Mouse (Mus musculus) hindbrain, postnatal 0 days (tissue): Measurements from ENCODE around the gene Cenps. TPM values are rescaled to one million over a fixed set of nuclear protein-coding genes. Genes with fewer than 3 reads are reported as not detected.

Experiments
- ATAC-seq: fragments of 200-750 bp; cut with Nextera tagmentation; 2 replicates; pipeline ENCODE4 v1.8.0; 2017; ENCODE audit warnings: mild to moderate bottlenecking, moderate TSS enrichment, moderate library complexity
- DNase-seq: peaks from one replicate; pipeline ENCODE4 v3.0.0-alpha.2; 2015; ENCODE audit warnings: low spot score
- H3K27ac ChIP-seq: fragments of 300-500 bp; sonication (generic); 2 replicates; pipeline ENCODE4 v1.5.1; 2014; ENCODE audit warnings: mild to moderate bottlenecking
- H3K27me3 ChIP-seq: fragments of 300-500 bp; sonication (generic); 2 replicates; pipeline ENCODE4 v1.6.1; 2014; ENCODE audit warnings: low read length, mixed read lengths; ENCODE audit not compliant: insufficient read depth
- H3K36me3 ChIP-seq: fragments of 300-500 bp; sonication (generic); 2 replicates; pipeline ENCODE4 v1.6.1; 2014; ENCODE audit warnings: low read length, mixed read lengths; ENCODE audit not compliant: insufficient read depth
- H3K4me1 ChIP-seq: fragments of 300-500 bp; sonication (generic); 2 replicates; pipeline ENCODE4 v1.6.1; 2014; ENCODE audit warnings: antibody characterized with exemption, low read length, mixed read lengths; ENCODE audit not compliant: insufficient read depth
- H3K4me2 ChIP-seq: fragments of 300-500 bp; sonication (generic); 2 replicates; pipeline ENCODE4 v1.6.1; 2014; ENCODE audit warnings: low read depth, mild to moderate bottlenecking, low read length, moderate library complexity, mixed read lengths
- H3K4me3 ChIP-seq: fragments of 300-500 bp; sonication (generic); 2 replicates; pipeline ENCODE4 v1.5.1; 2014; ENCODE audit warnings: low read length
- H3K9ac ChIP-seq: fragments of 300-500 bp; sonication (generic); replicated peaks from 2 replicates; pipeline ENCODE4 v1.6.1; 2014; ENCODE audit warnings: mild to moderate bottlenecking, low read length, moderate library complexity, mixed read lengths
- H3K9me3 ChIP-seq: fragments of 300-500 bp; sonication (generic); 2 replicates; pipeline ENCODE4 v1.6.1; 2016; ENCODE audit warnings: low read length, mixed read lengths
- CTCF ChIP-seq: IDR thresholded peaks from 2 replicates; pipeline ENCODE4 v1.5.1; 2016; ENCODE audit warnings: antibody characterized with exemption, control low read depth, low read depth
- WGBS: fragments of 180-500 bp; shearing (Covaris S2); extraction: QIAGEN DNeasy Blood & Tissue Kit; methylation state at CpG from one replicate; pipeline ENCODE4 v1.1.7; 2014; 5-methylcytosine and 5-hydroxymethylcytosine counted together
- polyA plus RNA-seq: library from polyadenylated mRNA; unstranded; fragments of >200 nt; fragmentation: Nextera tagmentation; extraction: Ambion mirVana; gene quantifications from 2 replicates; pipeline ENCODE4 v1.2.1, GENCODE M21; 2015
- total RNA-seq: library from RNA; depleted of rRNA; stranded (reverse); fragments of >200 nt; gene quantifications from 2 replicates; pipeline ENCODE4 v1.2.3, GENCODE M21; 2014; rRNA removed

Cenps gene
- total and polyA plus RNA-seq, 2 experiments from 2014 or later, result 6.5 to 17.2 TPM

DNA sequence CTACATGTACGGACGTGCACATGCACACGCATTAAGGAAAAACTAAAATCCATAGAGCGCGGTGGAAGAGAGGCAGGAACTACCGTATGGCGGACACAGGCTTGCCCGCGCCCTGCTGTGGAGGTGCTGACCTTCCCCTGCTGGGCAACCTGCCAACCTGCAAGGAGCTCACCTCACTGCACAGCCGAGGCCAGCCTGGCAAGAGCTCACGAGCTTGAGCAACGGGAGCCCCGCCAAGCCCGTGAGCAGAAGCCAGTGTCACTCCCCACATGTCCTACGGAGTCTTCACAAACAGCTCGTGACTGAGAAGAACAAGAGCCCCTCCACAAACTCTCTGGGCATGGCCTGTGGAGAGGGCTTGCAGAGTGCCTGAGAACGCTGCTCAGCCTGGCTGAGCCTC is 55.9 kb downstream of the Cenps start:
- Histone ChIP-seq H3K27ac (no peak overlapping the region), H3K4me3 (no peak overlapping the region), H3K4me2 (peak overlapping the region; percentile 31), H3K4me1 (0 out of 2 replicates have a peak, but pooled peaks cover 4% of the 10 kb centered on the region), H3K9ac (no peak overlapping the region), H3K27me3 (no peaks in the 10 kb centered on the region), H3K9me3 (no peaks in the 10 kb centered on the region), H3K36me3 (no peaks in the 10 kb centered on the region)
- DNase-seq (peak; percentile 69), ATAC-seq (peak; percentile 70)
- WGBS, result 40% methylated on average over 17 of the region's 17 CpGs
- TF ChIP-seq CTCF, result no peak

DNA sequence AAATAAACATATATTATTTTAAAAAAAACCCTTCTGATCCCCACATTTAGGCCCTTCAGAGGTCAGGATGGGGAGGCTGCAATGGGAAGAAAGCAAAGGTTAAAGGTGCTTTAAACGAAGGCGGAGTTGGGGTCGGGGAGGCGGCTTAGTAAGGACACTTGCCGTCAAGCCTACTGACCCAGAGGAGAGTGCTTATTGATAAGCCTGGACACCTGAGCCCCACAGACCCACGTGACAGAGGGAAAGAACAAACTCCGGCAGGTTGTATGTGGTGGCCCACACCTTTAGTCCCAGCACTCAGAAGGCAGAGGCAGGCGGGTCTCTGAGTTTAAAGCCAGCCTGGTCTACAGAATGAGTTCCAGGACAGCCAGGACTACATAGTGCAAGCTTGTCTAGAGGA is 57.3 kb downstream of the Cenps start:
- no peaks in the 10 kb centered on the region; the same call in 1 of the 2 replicates for H3K36me3 ChIP-seq
- no peak overlapping the region for H3K4me2 ChIP-seq
- H3K27me3 ChIP-seq, result no peaks in the 10 kb centered on the region
- no peak overlapping the region for H3K4me3 ChIP-seq
- DNase-seq (no peak), ATAC-seq (no peak)
- 92% methylated on average over 8 of the region's 8 CpGs for WGBS
- no peak overlapping the region for H3K27ac ChIP-seq
- TF ChIP-seq CTCF, result no peak
- H3K9ac ChIP-seq, result no peak overlapping the region
- no peaks in the 10 kb centered on the region for H3K9me3 ChIP-seq
- 0 out of 2 replicates have a peak, but pooled peaks cover 4% of the 10 kb centered on the region for H3K4me1 ChIP-seq

DNA sequence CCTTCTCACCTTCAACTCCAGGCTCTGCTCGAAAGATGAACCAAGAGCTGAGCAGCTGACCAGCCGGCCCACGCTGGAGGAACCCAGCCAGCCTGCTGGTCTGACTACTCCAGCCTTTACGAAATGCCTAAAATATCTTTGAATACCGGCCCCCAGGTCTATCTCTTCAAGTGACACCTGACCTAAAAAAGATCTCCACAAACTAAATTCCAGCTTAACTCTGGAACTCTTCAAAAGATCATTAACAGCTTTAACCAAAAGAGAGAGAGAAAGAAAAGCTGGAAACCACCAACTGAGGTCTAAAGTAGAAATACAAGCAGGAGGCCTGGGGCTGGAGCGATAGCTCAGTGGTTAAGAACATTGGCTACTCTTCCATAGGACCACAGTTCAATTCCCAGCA is 57.8 kb downstream of the Cenps start:
- H3K27ac ChIP-seq, result no peak overlapping the region
- no peaks in the 10 kb centered on the region for H3K27me3 ChIP-seq
- TF ChIP-seq CTCF, result no peak
- no peak for ATAC-seq
- no peak overlapping the region for H3K9ac ChIP-seq
- DNase-seq, result no peak
- no peak overlapping the region for H3K4me3 ChIP-seq
- H3K36me3 ChIP-seq, result peaks cover 4% of the 10 kb centered on the region; the same call in 1 of the 2 replicates
- H3K4me2 ChIP-seq, result no peak overlapping the region
- 91% methylated on average over 6 of the region's 6 CpGs for WGBS
- 0 out of 2 replicates have a peak, but pooled peaks cover 4% of the 10 kb centered on the region for H3K4me1 ChIP-seq
- H3K9me3 ChIP-seq, result no peaks in the 10 kb centered on the region

DNA sequence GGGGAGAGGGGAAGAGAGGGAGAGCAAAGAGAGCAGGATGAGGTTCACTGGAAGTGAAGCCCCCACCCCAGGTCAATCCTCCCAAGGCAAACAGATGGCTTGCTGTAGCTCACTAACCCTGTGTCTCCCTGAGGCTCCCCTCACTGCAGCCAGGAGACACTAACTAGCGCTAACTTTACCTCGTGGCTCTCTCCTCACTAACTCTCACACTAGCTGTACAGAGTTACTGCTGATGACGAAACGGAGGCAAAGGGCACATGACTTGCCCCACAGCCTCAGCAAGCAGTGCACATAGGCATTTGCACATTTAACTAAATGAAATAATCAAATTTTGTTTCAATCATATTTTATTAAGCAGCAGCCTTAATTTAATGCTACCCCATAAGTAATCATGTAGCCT is 59.2 kb downstream of the Cenps start:
- 0 out of 2 replicates have a peak, but pooled peaks cover 4% of the 10 kb centered on the region for H3K4me1 ChIP-seq
- no peaks in the 10 kb centered on the region for H3K27me3 ChIP-seq
- H3K4me2 ChIP-seq, result no peak overlapping the region
- ATAC-seq (no peak), DNase-seq (no peak)
- 74% methylated on average over 4 of the region's 4 CpGs for WGBS
- TF ChIP-seq CTCF, result no peak
- peaks cover 7% of the 10 kb centered on the region; the same call in 1 of the 2 replicates for H3K36me3 ChIP-seq
- H3K27ac ChIP-seq, result no peak overlapping the region
- no peak overlapping the region for H3K9ac ChIP-seq
- H3K9me3 ChIP-seq, result no peaks in the 10 kb centered on the region
- H3K4me3 ChIP-seq, result no peak overlapping the region

Other genes starting within 250 kb of the Cenps start
- gene Pex14, start 37.8 kb downstream of the Cenps start, total RNA-seq, result 70.4 and 81.7 TPM in 2 replicates
- 62.1 and 62.9 TPM in 2 replicates for gene Pex14, start 37.8 kb downstream of the Cenps start, polyA plus RNA-seq
- gene Dffa, start 33.5 kb downstream of the Cenps start, total RNA-seq, result 11.4 and 16.6 TPM in 2 replicates
- gene Dffa, start 33.5 kb downstream of the Cenps start, polyA plus RNA-seq, result 22.9 and 26.9 TPM in 2 replicates
- gene Cort, start 10.9 kb downstream of the Cenps start, total RNA-seq, result 2.7 TPM in 1 of 2 replicates, not detected in the other
- 0.38 and 0.93 TPM in 2 replicates for gene Cort, start 10.9 kb downstream of the Cenps start, polyA plus RNA-seq
- 24.9 and 36.3 TPM in 2 replicates for gene Pgd, start 29.1 kb upstream of the Cenps start, total RNA-seq
- 94.8 and 95.0 TPM in 2 replicates for gene Pgd, start 29.1 kb upstream of the Cenps start, polyA plus RNA-seq
- gene Kif1b, start 170.1 kb upstream of the Cenps start, total RNA-seq, result 322 and 420 TPM in 2 replicates
- gene Kif1b, start 170.1 kb upstream of the Cenps start, polyA plus RNA-seq, result 210 and 213 TPM in 2 replicates